Mouse (Mus musculus): Measurements from ENCODE around the gene Kmt2e.

GRCm38 (mm10) chr5:23396756-23397155, 37.5 kb upstream of the Kmt2e start:
- TF ChIP-seq POLR2A (IDR thresholded peaks at IDR 0.05; ENCODE audit: low read depth, low read length) (no peak), CTCF (conservative IDR thresholded peaks at IDR 0.05; ENCODE audit: insufficient read depth, insufficient read length, low read depth, low read length) (no peak)
